Mouse (Mus musculus) heart, postnatal 10 days (tissue): ENCODE measurements around the gene Cryl1. TPM values are rescaled to one million over a fixed set of nuclear protein-coding genes. Genes with fewer than 3 reads are reported as not detected.

Experiments
- DNase-seq, 2 experiments: peaks; one replicate each; pipeline ENCODE4 v3.0.0; 2021
- intact Hi-C: fragments of 180-260 bp; cut with DNase I; formaldehyde crosslinking; loops from one replicate; pipeline ENCODE4 v1.15.1; 2025
- total RNA-seq, 2 experiments: library from RNA; stranded (reverse); gene quantifications; 2 replicates each; pipeline ENCODE4 v1.2.3; 2021

The Cryl1 gene
- total RNA-seq, 2 experiments from 2014 or later, result 8.3 to 10.1 TPM

GRCm38 (mm10) chr14:57331097-57331496 lies 67.2 kb downstream of the Cryl1 start:
- intact Hi-C loops, result no loop called here
- DNase-seq, result no peak

- no peak for DNase-seq
- intact Hi-C loops, result no loop called here
Measured at GRCm38 (mm10) chr14:57329600-57329999, 68.7 kb downstream of the Cryl1 start.

- intact Hi-C loops, result no loop called here
- no peak for DNase-seq
Measured at GRCm38 (mm10) chr14:57326771-57327170, 71.6 kb downstream of the Cryl1 start.

- no peak for DNase-seq
- intact Hi-C loops, result no loop called here
Measured at GRCm38 (mm10) chr14:57318812-57319211, 79.5 kb downstream of the Cryl1 start.

GRCm38 (mm10) chr14:57316662-57317600 lies 81.4 kb downstream of the Cryl1 start:
- DNase-seq, result no peak
- intact Hi-C loops, result no loop called here

GRCm38 (mm10) chr14:57315976-57316375 lies 82.4 kb downstream of the Cryl1 start:
- DNase-seq, result no peak
- intact Hi-C loops, result no loop called here

- intact Hi-C loops, result no loop called here
- DNase-seq, result no peak
Measured at GRCm38 (mm10) chr14:57315551-57315950, 82.8 kb downstream of the Cryl1 start.

- DNase-seq, result no peak
- intact Hi-C loops, result no loop called here
Measured at GRCm38 (mm10) chr14:57301600-57302230, 96.6 kb downstream of the Cryl1 start.

- no peak for DNase-seq
- intact Hi-C loops, result no loop called here
Measured at GRCm38 (mm10) chr14:57300530-57300929, 97.8 kb downstream of the Cryl1 start.

- DNase-seq, result no peak
- intact Hi-C loops, result no loop called here
Measured at GRCm38 (mm10) chr14:57297672-57298071, 100.7 kb downstream of the Cryl1 start.

GRCm38 (mm10) chr14:57291399-57291942 lies 106.9 kb downstream of the Cryl1 start:
- intact Hi-C loops, result no loop called here

GRCm38 (mm10) chr14:57289105-57289504 lies 109.2 kb downstream of the Cryl1 start:
- intact Hi-C loops, result no loop called here
- no peak for DNase-seq

More at GRCm38 (mm10) chr14:57291399-57291942, 106.9 kb downstream of the Cryl1 start:
- no peak for DNase-seq

- DNase-seq, result no peak
- intact Hi-C loops, result no loop called here
Measured at GRCm38 (mm10) chr14:57283816-57284215, 114.5 kb downstream of the Cryl1 start.

- intact Hi-C loops, result no loop called here
- DNase-seq, result no peak
Measured at GRCm38 (mm10) chr14:57282591-57282990, 115.7 kb downstream of the Cryl1 start.

GRCm38 (mm10) chr14:57280835-57281234 lies 117.5 kb downstream of the Cryl1 start:
- no peak for DNase-seq
- intact Hi-C loops, result no loop called here

- intact Hi-C loops, result no loop called here
Measured at GRCm38 (mm10) chr14:57276481-57277012, 121.8 kb downstream of the Cryl1 start.

GRCm38 (mm10) chr14:57272341-57272740 lies 126.0 kb downstream of the Cryl1 start:
- no peak for DNase-seq
- intact Hi-C loops, result no loop called here

More at GRCm38 (mm10) chr14:57276481-57277012, 121.8 kb downstream of the Cryl1 start:
- DNase-seq, result no peak

GRCm38 (mm10) chr14:57271861-57272260 lies 126.5 kb downstream of the Cryl1 start:
- no peak for DNase-seq
- intact Hi-C loops, result no loop called here

- intact Hi-C loops, result no loop called here
- no peak for DNase-seq
Measured at GRCm38 (mm10) chr14:57268900-57269299, 129.4 kb downstream of the Cryl1 start.

GRCm38 (mm10) chr14:57268344-57268743 lies 130.0 kb downstream of the Cryl1 start:
- no peak for DNase-seq
- intact Hi-C loops, result no loop called here

- DNase-seq, result no peak
- intact Hi-C loops, result no loop called here
Measured at GRCm38 (mm10) chr14:57263943-57264342, 134.4 kb downstream of the Cryl1 start.
